Mouse (Mus musculus): ENCODE data around the gene Slc25a19.

The Slc25a19 gene

GRCm38 (mm10) chr11:115595209-115595608 is 32.9 kb downstream of the Slc25a19 start:
- DNase-seq (ENCODE audit: low spot score in 2 of 2): no peak

DNA sequence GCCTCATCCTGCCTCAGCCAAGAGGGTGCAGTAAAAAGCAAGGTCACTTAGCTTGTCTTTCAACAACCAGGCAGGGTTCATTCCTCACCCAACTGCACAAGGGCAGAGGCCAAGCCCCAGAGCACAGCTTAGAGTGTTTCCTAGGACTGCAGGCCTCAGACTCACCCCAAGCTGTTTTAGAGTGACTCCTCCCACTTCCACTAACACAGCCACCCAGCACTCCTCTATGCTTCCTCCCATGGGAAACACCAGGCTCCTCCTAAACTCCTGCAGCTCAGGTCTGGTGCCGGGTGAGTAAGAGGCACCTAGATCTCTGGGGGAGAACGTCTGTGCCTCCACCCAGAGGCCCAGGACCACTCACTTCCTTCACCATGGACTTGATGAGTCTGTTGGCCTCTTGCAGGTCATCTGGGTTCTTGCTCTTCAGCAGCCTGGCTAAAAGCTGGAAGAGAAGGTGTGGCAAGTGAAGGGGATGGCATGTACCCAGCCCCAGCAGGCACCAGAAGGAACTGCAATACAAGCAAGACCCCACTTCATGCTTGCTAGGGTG is 37.5 kb downstream of the Slc25a19 start:
- no peak for DNase-seq (ENCODE audit: low spot score in 2 of 2)

DNA sequence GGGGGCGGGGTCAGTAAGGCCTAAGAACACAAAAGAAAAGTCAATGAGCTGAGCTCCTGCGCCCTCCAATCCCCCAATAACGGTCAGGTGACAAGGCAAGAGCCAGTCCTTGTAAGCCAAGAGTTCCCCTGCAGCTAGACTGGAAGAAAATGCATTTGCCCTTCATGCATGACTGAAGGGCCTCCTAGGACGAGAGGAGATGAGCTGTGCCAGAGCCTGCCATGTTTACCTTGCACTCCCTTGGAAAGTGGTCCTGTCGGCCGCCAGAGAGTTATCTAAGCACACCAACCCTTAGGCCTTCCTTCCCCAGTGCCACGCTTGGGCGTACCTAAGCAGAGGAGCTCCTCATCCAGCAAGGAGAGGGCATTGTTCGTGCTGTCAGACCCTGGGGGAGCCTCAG is 40.1 kb downstream of the Slc25a19 start:
- DNase-seq (ENCODE audit: low spot score in 2 of 2): no peak

DNA sequence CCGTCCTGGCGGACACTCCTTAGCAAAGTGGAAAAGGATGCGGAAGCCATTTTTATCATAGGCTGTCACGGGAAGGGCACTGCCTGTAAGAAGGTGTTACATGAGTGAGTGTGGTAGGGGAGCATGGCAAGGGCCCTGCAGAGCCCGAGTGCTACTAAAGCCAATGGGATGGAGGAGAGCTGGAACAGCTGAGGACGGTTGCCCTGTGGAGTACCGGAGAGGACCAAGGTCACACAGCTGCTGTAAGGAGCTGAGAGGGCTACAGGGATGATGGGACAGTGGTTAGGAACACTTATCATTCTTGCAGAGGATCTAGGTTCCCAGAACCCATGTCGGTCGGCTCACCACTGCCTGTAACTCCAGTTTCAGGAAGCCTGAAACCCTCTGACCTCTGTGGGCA is 41.7 kb downstream of the Slc25a19 start:
- no peak for DNase-seq (ENCODE audit: low spot score in 2 of 2)

DNA sequence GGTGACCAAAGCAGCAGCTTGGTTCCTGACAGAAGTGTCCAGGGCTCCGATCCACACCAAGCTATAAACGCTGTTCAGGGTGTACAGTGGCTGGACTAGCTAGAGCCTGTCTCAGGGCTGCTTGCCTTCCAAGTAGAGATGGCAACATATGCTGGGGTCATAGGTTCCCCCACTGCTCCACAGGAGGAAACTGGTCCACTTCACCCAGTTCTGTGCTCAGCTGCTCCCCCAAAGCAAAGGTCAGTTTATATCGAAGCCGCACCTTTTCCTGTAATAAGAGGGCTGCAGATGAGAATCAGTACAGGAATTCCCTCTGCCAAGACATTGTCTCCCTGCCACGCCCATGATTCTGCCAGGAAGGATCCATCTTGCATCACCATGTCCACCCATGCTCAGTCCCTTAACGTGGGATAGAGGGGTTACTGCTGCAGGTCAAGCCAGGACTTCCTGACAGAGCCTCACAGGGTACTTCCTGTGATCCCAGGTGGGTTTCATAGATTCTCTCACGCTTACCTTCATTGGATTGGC is 42.5 kb downstream of the Slc25a19 start:
- peak in 1 of 2 experiments; percentile 26 for DNase-seq (ENCODE audit: low spot score in 2 of 2)

DNA sequence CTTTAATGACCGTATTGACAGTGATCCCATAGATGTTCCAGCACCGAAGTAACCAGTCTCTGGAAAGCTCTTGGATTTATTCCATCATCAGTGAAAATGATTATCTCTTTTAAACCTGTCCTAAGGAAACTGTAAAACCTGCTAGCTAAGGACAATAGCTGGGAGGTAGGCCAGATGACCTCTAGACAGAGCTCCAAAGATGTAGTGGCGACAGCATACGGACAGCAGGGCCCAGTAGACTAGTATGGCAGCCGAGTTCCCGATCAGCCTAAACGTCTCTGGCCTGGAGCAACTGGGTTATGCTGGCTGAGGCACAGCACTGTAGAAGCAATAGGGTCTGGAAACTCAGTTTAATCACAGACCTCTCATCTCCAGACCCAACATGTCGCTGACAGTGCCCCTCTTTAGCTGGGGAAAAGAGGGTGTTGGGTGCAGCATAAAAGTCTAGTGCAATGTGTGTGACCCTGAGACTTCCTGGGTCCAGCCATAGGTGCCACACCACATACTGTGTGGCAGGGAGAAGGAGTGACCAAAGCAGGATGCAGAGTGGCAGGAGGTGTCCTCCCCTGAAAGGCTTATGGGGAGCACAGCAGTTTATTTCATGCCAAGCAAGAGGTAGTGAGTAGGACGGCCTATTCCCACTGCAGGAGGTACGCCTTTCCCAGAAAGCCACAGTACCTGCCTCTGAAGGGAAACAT is 43.6 kb downstream of the Slc25a19 start:
- DNase-seq (ENCODE audit: low spot score in 2 of 2): no peak

GRCm38 (mm10) chr11:115582913-115583606 is 45.0 kb downstream of the Slc25a19 start:
- peak in 1 of 2 experiments; percentile 27 for DNase-seq (ENCODE audit: low spot score in 2 of 2)

DNA sequence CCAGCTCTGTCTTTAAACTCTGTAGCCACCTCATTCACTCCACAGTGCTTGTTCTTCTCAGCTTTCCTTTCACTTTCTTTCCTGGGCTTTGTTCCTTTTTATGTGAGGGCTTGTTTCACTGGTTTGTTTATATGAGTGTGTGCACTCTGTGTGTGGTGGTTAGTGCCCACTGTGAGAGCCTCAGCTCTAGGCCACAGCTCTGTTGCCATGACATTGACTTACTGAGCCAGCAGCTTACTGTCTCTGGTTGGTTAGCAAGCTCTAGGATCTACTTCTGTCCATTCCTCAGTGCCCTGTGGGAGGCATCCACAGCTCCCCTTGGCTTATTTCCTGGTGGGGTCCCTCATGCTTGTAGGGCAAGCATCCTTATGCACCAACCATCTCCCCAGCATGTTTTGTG is 49.0 kb downstream of the Slc25a19 start:
- DNase-seq (ENCODE audit: low spot score in 2 of 2): no peak

DNA sequence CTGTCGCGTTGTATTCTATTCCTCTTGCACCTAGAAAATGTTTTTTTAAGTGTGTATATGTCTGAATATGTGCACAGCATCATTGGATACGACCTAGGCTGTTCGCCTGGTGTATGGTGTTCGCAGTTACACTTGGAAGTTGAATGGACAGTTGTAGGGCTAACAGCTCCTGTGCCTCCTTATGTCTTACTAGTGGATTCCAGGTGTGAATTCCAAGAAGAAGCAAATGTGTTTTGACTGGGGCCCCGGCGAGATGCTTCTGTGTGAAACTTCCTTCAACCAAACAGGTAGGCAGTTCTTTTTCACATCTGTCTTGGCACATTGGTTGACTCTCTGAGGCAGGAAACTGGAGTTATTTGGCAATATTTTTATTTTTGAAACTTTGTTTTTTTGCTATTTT is 63.1 kb downstream of the Slc25a19 start:
- DNase-seq (ENCODE audit: low spot score in 2 of 2): no peak
